Mouse (Mus musculus) embryo, embryonic 11.5 days (tissue): ENCODE data around the gene Pdia4.
A peak's percentile ranks its signal among the peaks of the same experiment; 100 is the strongest.
"Not testable (repeated sequence)": the region's sequence is repeated elsewhere in the genome, so short reads cannot be mapped to it uniquely, and the experiment has no call there.

Experiments
- DNase-seq: peaks from one replicate; pipeline ENCODE4 v3.0.0-alpha.2; 2012; ENCODE audit warnings: low read depth, low spot score

Gene Pdia4

GRCm38 (mm10) chr6:47811324-47811723 lies 1.9 kb downstream of the Pdia4 start:
- DNase-seq = no peak

GRCm38 (mm10) chr6:47810181-47810580 lies 3.0 kb downstream of the Pdia4 start:
- no peak for DNase-seq

- DNase-seq = no peak
Observed at GRCm38 (mm10) chr6:47809053-47809452, 4.2 kb downstream of the Pdia4 start.

GRCm38 (mm10) chr6:47808545-47808944 lies 4.7 kb downstream of the Pdia4 start:
- DNase-seq = no peak

GRCm38 (mm10) chr6:47807419-47807818 lies 5.8 kb downstream of the Pdia4 start:
- no peak for DNase-seq

- no peak for DNase-seq
Observed at GRCm38 (mm10) chr6:47805520-47805919, 7.7 kb downstream of the Pdia4 start.

- DNase-seq = peak; percentile 58
Observed at GRCm38 (mm10) chr6:47799079-47799478, 14.2 kb downstream of the Pdia4 start.

GRCm38 (mm10) chr6:47794106-47794830 lies 19.0 kb downstream of the Pdia4 start:
- DNase-seq = no peak

GRCm38 (mm10) chr6:47793284-47793683 lies 19.9 kb downstream of the Pdia4 start:
- DNase-seq = no peak

- DNase-seq = no peak
Observed at GRCm38 (mm10) chr6:47792533-47792932, 20.7 kb downstream of the Pdia4 start.

GRCm38 (mm10) chr6:47790745-47791144 lies 22.5 kb downstream of the Pdia4 start:
- no peak for DNase-seq

GRCm38 (mm10) chr6:47788821-47789220 lies 24.4 kb downstream of the Pdia4 start:
- DNase-seq = no peak

- peak; percentile 79 for DNase-seq
Observed at GRCm38 (mm10) chr6:47787941-47788736, 25.1 kb downstream of the Pdia4 start.

- no peak for DNase-seq
Observed at GRCm38 (mm10) chr6:47784707-47785412, 28.4 kb downstream of the Pdia4 start.

- peak; percentile 64 for DNase-seq
Observed at GRCm38 (mm10) chr6:47781091-47781968, 31.9 kb downstream of the Pdia4 start.

GRCm38 (mm10) chr6:47780576-47781013 lies 32.6 kb downstream of the Pdia4 start:
- DNase-seq = no peak

GRCm38 (mm10) chr6:47771760-47772159 lies 41.5 kb downstream of the Pdia4 start:
- peak; percentile 54 for DNase-seq

- DNase-seq = not testable (repeated sequence)
Observed at GRCm38 (mm10) chr6:47771113-47771512, 42.1 kb downstream of the Pdia4 start.

GRCm38 (mm10) chr6:47769861-47770260 lies 43.4 kb downstream of the Pdia4 start:
- not testable (repeated sequence) for DNase-seq

- not testable (repeated sequence) for DNase-seq
Observed at GRCm38 (mm10) chr6:47768520-47768919, 44.7 kb downstream of the Pdia4 start.

GRCm38 (mm10) chr6:47767355-47767754 lies 45.9 kb downstream of the Pdia4 start:
- DNase-seq = not testable (repeated sequence)
